Mouse (Mus musculus): ENCODE results near the gene Tfeb.
A peak's percentile ranks its signal among the peaks of the same experiment; 100 is the strongest.

The Tfeb gene

DNA sequence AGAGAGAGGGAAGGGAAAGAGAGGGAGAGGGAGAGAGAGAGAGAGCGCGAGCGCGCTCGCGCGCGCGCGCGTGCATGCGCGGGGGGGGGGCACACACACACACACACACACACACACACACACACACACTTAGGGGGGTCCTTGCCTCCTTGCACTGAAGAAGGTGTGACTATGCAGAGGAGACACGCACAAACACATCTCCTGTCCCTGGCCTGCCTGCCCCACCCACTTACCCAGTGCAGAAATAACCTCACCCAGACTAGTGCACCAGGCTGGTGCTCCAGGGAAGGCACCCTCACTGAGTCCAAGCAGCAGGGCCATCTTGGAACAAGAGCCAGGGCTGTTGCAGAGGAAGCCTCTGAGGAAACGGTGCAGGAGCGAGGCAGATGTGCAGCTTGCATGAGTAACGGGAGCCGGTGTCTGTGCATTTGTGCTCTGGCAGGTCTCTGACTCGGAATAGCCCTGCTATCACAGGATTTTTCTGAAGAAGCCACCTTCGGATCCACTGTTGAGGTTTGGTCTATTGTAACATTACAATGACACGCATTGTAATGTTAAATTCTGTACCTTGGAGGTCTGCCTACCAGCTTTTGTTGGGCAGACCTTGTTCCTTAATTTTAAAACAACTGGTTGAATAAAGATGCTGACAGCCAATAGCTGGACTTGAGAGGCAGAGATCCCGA, 23.8 kb upstream of the Tfeb start:
- DNase-seq: no peak

DNA sequence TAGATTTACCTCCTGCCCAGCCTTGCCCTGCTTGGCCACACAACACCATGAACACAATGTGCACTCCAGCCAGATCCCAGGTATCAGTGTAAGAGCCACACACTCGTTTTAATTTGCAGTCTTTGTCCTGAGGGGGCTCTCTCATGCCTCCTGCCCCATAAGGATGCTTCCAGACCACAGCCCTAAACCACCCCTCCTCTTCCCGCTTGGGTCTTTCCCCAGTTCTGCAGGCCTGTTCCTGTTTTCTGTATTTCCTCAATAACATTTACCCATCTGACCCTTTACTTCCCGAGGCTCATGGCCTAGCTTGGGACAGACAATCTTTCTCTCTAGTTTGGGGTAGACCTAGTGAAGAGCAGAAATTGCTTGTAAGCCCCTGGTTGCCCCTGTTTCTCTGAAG, 21.8 kb upstream of the Tfeb start:
- no peak for DNase-seq

DNA sequence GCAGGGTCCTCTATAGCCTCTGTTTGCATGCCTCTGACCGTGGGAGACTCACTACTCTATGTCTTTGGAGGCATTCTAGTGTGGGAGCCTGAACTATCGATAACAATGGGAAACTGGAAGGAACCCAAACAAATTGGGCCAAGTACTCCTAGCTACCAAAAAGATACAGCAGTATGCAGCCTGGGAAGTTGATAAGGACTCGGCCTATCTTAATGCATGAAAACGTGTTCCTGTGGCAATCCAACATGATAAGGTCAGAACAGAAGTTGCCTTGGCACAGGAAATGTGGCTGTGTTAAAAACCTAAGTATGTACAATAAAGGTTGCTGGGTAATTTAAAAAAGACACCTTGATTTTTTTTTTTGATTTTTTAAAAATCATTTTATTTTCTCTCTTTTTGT, 15.6 kb upstream of the Tfeb start:
- DNase-seq: no peak

DNA sequence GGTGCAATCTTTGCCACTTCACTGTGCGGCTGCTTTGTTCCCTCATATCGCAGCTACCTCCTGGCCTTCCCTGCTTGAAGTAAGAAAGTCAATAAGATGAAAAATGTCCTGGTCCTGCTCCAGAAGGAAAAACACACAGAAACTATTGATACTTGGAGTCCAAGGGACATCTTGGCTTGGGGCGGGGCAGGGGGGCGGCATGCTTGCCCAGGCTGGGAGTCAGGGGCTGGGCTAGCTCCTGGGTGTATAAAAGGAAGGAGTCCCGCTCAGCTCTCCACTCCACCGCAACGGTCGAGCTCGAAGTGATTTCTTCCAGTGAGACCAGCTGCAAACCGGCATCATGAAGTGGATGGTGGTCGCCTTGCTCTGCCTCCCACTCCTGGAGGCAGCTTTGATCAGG, 10.3 kb upstream of the Tfeb start, which contains the start of gene Pgc:
TSS of gene Pgc (plus strand) at position 277 of the 400 bp plus-strand sequence.
- no peak for DNase-seq

DNA sequence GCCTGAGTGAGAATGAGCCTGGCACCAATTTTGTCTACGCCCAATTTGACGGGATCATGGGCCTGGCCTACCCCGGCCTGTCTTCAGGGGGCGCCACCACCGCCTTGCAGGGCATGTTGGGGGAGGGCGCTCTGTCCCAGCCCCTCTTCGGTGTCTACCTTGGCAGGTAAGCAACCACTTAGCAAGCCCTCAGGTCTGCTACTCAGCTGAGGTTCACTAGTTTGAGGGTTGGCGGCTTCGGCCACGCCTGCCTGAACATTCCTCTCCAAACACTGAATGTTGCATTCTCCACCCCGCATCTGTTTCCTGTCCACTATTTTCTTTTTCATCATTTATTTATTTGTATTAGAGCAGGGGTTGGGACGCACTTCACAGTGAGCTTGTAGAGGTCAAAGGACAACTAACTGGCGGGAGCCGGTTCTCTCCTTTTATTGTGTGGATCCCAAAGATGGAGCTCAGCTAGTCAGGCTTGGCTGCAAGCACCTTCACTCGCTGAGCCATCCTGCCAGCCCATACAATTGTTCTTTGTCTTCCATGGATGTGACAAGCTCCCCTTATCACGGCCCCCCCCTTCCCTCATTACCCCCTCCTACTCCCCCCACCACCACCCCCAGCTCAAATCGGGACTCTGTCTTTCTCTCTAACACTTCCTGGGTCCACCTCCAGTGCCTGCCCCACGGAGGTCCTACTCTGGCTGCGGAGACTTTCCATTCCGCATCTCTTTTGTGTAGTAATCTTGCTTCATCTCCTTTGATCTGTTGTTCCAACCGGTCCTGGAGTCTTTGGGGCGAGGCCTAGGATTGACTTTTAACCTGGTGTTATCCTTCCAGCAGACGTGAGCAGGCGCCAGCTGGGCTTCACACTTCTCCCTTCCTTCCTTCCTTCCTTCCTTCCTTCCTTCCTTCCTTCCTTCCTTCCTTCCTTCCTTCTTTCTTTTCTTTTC, 5.9 kb upstream of the Tfeb start:
- DNase-seq: no peak

DNA sequence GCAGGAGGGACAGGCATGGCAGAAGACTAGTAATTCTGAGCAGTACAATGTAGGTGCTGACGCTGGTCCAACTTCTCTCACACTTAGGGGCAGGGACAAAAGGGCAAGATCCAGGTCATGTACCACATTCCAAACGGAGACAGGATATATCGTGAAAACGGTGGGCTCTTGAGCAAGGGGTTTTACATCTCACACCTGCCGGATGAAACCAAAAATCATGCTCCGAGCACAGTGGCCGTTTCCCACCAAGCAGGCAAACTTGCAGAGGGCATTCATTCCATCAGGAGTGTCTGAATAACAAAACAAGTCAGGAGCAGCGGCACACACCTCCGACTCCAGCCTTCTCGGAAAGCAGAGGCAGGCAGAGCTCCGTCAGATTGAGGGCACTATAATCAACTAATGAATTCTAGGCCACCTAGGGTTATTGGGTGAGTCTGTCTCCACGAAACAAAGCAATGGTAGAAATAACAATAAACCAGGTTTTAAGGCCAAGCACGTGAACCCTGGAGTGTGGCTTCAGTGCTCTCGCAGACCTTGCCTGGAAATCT, 1.2 kb upstream of the Tfeb start:
- DNase-seq: no peak

DNA sequence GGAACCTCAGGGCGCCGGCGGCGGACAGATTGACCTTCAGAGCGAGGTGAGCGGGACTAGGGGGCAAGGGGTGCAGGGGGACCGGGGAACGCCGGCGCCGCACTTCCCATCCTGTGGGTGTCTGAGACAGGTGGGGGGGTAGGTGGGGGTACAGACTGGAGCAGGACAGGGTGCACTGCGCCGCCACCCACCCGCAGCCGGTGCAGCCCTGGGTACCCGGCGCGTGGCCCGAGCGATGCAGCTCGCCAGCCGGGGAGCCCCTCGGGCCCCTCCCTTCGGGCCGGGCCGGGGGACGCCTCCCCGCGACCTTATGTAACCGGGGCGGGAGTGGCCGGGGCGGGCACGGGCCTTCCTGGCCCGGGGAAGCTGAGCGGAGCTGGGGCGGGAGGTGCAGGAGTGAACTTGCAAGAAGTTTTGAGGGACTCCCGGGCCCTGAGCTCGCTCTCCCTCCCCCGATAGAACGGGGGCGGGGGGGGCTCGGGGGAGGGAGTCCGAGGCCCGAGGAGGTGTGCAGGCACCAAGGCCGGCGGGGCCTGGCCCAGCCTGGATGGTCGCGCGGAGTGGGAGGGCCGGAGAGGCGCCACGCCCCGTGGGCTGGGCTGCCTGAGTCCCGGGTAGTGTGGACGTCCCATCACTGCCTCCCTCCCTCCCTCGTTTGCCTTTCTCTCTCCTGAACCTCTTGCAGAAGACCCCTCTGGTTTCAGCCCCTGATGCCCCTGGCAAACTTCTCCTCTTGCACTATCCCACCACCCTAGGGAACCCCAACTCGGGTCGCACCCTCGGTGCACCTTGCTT, 638 bp downstream of the Tfeb start:
- peak; percentile 84 for DNase-seq

DNA sequence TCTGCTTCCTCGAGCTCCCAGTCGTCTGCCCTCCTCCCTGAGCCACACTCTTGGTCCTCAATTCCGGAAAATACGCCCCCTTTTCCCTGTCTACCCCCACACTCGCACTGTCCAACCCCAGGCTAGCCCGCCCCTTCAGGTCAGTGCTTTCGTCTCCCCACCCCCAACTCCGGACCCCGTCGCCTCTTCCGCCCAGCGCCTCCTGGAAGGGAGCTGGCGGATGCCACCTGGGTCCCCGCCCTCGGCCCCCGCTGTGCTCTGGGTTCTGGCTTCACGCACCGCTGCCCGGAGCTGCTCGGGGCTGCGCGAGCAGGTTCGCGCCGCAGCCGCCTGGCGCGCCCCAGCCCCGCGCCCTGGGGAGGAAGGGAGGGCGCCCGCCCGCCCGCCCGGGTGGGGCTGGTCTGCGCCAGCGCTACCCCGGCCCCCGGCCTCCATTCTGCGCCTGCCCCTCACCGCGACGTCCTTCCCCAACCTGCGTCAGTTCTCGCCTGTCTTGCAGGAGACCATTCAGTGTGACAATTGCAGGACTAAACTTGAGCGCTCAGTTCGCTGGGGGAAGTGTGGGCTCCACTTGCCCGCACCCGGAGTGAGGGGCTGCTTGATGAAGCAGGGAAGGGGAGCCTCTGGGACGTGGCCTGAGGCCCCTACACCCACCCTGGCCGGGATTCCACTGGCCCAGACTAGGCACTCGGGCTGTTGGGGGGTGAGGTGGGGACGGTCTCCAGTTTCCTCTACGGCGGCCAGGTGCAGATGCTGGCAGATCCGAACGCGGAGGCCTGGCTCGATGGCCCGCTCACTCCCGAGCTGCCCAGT, 1.4 kb downstream of the Tfeb start:
- peak; percentile 61 for DNase-seq

DNA sequence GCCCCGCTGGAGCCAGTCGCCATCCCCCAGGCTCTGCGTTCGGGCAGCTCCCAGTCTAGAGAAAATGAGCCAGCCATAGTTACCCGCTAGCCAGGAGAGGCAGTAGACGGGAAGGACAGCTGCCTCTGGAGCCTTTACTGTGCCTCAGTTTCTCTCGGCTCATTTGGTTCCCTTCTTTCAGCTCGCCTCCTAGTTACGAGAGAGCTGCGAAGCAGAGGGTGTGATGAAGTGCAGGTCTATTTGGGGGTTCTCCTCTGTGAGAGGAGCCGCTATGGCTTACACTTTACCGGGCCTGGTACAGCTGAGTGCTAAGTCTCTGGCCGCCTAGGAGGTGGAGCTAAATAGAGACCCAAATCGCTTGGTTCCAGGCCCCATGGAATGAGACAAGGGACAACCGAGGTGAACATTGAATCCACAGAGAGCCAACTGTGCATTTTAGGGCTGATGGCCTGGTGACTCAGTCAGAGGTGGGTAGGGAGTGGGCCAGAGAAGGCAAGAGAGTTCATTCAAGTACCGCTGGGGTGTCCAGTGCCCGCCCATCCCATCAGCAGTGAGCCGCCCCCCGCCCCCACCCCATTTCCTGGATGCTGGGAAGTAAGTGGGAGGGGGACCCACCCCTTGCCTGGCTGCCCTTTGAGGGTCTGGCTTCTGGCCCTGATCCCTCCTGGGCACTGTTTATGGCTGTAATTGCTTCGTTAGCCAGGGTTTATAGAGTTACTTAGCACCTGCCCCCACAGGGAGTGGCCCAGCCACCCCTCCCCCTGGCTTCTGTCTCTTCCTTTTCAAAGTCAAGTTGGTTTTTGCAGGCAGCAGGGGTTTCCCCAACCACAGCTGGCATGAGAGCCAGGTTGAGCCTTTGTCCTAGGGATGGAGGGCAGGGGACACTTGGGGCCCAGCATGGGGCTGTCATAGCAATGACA, 2.3 kb downstream of the Tfeb start:
- no peak for DNase-seq

DNA sequence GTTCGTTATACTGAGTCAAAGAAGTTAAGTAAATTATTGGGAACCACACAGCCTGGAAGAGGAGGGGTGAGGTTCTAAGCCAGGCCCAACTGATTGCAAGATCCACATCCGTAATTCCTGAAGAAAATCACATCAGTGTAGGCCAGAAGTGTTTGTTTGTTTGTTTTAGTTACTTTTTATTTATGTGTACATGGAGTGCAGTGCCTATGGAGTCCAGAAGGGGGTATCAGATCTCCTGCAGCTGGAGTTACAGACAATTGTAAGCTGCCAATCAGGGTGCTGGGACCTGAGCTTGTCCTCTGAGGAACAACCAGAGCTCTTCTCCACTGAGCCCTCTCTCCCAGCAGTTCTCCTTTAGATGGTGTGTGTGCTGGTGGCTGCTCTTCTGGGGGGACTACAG, 3.4 kb downstream of the Tfeb start:
- no peak for DNase-seq

DNA sequence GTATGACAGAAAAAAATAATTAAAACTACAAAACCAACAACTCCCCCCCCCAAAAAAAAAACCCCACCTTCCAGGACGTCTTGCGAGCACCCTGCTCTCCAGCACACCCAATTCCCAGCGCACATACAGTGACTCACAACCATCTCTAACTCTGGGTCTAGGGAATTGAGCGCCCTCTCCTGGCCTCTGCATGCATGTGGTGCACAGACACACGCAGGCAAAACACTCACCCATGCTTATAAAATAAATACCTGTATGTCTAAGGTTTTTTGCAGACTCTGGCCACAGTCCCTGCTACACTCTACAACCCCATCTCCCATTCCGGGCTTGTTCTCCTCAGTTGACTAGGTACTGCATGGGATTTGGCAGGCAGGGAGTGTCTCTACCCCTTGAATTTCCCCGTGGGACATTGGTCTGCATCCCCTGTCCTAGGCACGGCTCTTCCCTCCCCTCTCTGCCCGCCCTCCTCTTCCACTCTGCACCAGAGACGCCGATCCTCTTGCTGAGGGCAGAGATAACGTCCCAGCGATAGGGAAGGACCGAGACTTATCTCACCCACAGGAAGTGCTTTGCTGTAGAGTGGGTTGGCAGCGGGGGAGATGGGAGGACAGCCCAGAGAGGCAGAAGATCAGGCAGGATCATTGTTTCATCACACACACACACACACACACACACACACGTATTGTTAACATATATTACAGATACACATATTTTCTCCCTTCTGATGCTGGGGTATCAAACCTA, 6.3 kb downstream of the Tfeb start:
- no peak for DNase-seq

DNA sequence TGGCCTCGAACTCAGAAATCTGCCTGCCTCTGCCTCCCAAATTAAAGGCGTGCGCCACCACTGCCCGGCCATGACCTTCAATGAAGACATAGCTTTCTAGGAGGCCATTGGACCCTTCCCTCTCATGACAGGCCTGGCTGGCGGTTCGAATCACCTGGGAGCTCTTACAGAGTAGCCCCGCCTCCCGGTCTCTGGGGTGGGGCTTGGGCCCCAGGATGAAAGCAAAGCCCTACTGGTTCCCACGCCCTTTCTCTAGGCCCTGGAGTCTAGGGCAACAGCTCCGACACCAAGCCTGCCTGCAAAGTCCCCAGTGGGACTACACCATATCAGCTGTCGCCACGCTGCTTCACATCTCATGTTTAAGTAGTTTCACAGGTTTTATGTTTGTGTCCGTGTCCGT, 7.3 kb downstream of the Tfeb start:
- no peak for DNase-seq

DNA sequence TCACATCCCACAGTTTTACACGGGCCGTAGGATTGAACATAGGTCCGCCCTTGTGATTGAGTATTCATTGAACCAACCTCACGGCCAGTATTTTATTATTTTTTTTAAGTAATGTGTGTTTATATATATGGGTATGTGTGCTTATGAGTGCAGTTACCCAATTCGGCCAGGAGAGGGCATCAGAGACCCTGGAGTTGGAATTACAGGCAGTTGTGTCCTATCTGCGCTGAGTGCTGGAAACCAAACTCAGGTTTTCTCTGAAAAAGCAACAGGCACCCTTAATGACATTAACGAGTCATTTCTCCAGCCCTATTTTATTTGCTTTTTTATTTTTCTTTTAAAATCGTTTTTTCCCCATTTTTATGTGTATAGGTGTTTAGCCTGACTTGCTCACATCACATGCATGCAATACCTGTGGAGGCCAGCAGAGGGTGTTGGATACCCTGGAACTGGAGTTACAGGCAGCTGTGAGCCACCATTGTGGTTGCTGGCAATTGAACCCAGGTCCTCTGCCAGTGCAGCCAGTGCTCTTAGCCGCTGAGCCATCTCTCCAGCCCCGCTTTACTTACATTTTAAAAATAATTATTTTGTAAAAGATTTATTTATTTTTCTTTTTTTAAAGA, 8.0 kb downstream of the Tfeb start:
- DNase-seq: no peak

DNA sequence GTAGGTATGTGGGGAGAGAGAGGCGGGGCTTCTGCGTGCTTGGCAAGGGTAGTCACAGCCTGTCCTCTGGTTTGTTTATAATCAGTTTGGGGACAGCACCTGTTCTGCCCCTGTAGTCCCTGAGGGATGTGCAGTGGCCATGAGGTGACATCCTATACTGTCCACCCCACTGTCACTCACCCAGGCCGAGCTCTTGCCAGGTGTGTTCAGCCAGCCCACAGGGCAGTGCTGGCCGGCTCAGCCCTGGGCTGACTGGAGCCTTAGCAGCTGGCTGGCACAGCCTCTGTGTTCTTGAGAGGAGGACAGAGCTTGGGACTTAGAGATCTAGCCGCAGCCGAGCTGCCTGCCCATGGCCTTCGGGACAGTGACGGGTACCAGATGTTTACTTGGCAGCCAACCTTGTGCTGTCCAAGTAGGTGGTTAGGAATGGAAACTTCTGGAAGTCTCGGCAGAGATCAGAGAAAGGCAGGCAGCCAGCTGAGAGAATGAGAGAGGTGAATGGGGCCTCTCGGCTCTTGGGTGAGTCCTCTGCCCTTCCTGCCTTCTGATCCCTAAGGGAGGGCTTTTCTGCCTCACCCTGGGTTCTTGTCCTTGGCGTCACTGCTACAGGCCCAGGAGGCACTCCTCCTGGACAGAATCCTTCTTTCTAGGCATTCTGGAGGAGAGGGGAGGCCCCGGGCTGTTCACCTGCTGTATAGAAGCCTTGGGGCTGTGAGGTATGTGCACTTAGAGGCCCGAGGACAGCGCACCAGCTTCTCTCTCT, 12.1 kb downstream of the Tfeb start:
- no peak for DNase-seq

DNA sequence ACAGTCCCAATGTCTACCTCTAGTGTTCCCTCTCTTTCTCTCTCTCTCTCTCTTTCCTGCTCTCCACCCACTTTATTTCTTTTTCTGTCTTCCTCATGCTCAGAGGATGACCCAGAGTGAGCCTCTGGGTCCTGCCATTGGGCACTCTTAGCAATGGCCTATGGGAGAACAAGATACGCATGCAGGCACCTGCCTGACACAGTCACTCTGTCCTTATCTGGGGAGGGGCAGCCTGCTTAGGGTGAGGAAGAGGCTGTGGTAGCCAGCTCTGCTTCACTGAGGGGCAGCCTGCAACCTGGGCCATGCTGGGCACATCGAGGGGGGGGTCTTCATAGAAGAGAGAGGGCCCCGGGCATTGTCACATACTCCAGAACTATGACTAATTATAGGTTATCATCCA, 12.8 kb downstream of the Tfeb start:
- no peak for DNase-seq

DNA sequence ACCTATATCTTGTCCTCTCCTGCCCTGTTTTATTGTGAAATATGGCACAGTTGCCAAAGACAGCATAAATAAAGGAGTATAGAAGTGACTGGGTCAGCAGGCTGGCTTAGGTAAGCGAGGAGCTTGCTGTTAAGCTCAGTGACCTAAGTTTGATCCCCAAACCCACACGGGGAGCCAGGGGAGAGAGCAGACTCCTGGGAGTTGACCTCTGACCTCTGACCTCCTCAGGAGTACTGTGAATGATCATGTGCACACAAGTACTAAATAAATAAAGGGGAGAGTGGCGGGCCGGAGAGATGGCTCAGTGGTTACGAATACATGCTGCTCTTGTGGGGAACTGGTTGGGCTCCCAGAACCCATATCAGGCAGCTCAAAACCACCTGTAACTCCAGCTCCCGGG, 13.3 kb downstream of the Tfeb start:
- DNase-seq: no peak

DNA sequence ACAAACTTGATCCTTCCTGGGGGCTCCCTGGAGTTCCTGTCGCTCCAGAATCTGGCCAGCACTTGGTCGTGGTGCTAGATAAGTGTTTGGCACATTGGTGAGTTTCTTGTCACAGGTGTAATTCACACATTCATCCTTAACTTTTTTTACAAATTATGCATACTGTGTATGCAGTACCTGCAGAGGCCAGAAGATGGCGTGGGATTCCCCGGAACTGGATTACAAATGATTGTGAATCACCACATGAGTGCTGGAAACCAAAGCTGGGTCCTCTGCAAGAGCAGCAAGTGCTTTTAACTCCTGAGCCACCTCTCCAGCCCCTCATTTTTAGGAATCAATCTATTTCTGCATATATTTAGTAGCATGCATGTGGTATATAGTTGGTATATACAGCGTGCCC, 15.0 kb downstream of the Tfeb start:
- no peak for DNase-seq

DNA sequence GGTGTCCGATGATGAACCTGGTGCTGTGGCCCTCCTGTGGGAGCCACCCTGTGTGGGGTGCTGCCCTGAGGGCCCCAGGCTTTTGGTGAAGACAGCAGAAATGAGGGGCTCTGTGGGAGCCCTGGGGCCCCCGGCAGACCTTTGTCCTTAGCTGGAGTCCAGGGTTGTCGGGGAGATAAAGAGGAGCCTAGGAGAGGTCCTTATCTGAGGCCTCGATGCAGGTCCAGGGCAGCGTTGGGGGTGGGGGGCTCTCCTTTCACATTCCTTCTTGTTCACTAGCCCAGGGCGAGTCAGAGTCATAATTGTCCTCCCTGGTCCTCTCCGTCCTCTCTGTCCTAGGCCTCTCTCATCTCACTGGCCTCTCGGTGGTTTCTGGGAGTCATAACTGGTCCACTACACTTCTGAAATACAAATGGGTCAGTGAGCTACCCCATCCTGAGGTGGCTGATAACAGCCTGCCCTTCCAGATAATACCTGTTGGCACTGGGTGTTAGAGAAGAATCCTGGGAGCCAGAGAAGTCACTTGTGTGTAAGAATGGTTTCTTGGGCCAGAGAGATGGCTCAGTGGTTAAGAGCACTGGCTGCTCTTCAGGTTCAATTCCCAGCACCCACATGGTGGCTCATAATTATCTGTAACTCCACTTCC, 16.4 kb downstream of the Tfeb start:
- DNase-seq: no peak

DNA sequence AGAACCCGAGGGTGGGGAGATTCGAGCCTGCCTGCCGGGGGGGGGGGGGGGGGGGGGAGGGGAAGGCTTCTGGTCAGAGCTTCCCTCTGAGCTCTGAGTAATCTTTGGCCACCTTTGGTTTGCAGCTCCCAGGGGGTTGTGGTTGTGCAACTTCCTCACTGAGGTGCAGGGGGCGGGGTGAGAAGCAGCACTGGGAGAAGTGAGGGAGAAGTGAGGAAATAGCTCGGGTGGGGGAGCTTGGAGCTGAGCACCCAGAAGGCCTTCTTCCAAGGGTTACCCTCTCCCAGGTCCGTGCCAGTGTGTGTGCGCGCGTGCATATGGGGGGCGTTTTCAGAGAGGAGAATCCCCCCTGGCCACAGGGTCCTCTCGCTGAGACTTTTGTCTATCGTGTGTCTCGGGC, 17.4 kb downstream of the Tfeb start:
- DNase-seq: no peak

Measured in cerebellum, adult 11 months (tissue).